Mouse (Mus musculus) heart, embryonic 13.5 days (tissue): ENCODE measurements around the gene Pde4a. TPM values are rescaled to one million over a fixed set of nuclear protein-coding genes. Genes with fewer than 3 reads are reported as not detected.
A peak's percentile ranks its signal among the peaks of the same experiment; 100 is the strongest.
"Not testable (repeated sequence)": the region's sequence is repeated elsewhere in the genome, so short reads cannot be mapped to it uniquely, and the experiment has no call there.

Experiments used
- ATAC-seq: fragments of 200-750 bp; cut with Nextera tagmentation; 2 replicates; pipeline ENCODE4 v1.8.0; 2017; ENCODE audit warnings: moderate TSS enrichment; ENCODE audit not compliant: insufficient number of reproducible peaks, low FRiP score, low TSS enrichment; ENCODE audit errors: extremely low read depth
- H3K27ac ChIP-seq: fragments of 300-500 bp; sonication (generic); replicated peaks from 2 replicates; pipeline ENCODE4 v1.5.1; 2015; ENCODE audit warnings: moderate library complexity, mild to moderate bottlenecking, inconsistent platforms
- H3K27me3 ChIP-seq: fragments of 300-500 bp; sonication (generic); replicated peaks from 2 replicates; pipeline ENCODE4 v1.6.1; 2015; ENCODE audit warnings: mild to moderate bottlenecking, inconsistent platforms
- H3K36me3 ChIP-seq: fragments of 300-500 bp; sonication (generic); 2 replicates; pipeline ENCODE4 v1.6.1; 2015; ENCODE audit warnings: mild to moderate bottlenecking, inconsistent platforms
- H3K4me1 ChIP-seq: fragments of 300-500 bp; sonication (generic); 2 replicates; pipeline ENCODE4 v1.6.1; 2015; ENCODE audit warnings: inconsistent platforms
- H3K4me2 ChIP-seq: fragments of 300-500 bp; sonication (generic); 2 replicates; pipeline ENCODE4 v1.6.1; 2015; ENCODE audit warnings: inconsistent platforms, mild to moderate bottlenecking, moderate library complexity
- H3K4me3 ChIP-seq: fragments of 300-500 bp; sonication (generic); 2 replicates; pipeline ENCODE4 v1.5.1; 2015; ENCODE audit warnings: moderate library complexity, mild to moderate bottlenecking, inconsistent platforms
- H3K9ac ChIP-seq: fragments of 300-500 bp; sonication (generic); 2 replicates; pipeline ENCODE4 v1.6.1; 2015; ENCODE audit warnings: inconsistent platforms, mild to moderate bottlenecking, moderate library complexity
- H3K9me3 ChIP-seq: fragments of 300-500 bp; sonication (generic); 2 replicates; pipeline ENCODE4 v1.6.1; 2016; ENCODE audit warnings: inconsistent platforms
- whole genome bisulfite sequencing: fragments of 180-500 bp; shearing (Covaris S2); methylation state at CpG from one replicate; pipeline ENCODE4 v1.1.7; 2015; ENCODE audit warnings: mixed read lengths; 5-methylcytosine and 5-hydroxymethylcytosine counted together
- polyA plus RNA-seq: library from polyadenylated mRNA; unstranded; fragments of >200 nt; fragmentation: Nextera tagmentation; extraction: Ambion mirVana; gene quantifications from 2 replicates; pipeline ENCODE4 v1.2.1, GENCODE M21; 2015

Gene Pde4a
- polyA plus RNA-seq, 1 experiment from 2014 or later, result 9.5 TPM

DNA sequence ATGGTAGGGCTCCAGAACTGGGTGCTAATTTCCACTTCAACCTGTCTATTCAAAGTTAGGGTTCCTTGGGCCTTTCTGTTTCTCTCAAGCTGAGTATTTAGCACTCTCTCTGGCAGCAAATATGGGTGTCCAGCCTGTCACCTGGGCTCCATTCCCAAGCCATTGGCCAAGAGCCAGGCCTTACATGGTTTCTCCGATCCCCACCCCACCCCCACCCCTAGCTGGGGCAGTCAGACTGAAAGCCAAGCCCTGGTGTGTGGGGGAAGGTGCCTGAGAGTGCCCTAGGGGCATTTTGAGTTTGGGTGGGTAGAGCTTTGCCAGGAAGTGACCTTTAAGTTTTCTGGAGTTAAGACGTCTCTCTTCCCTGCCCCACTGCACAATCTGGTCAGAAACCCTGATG, 19.2 kb downstream of the Pde4a start:
- peak overlapping the region; percentile 43 for H3K27ac ChIP-seq
- H3K27me3 ChIP-seq, result no peaks in the 10 kb centered on the region
- H3K36me3 ChIP-seq, result no peaks in the 10 kb centered on the region
- H3K9ac ChIP-seq, result peak overlapping the region; percentile 78
- 37% methylated on average over 2 of the region's 2 CpGs for WGBS
- no peaks in the 10 kb centered on the region for H3K9me3 ChIP-seq
- peak overlapping the region; percentile 52 for H3K4me3 ChIP-seq
- H3K4me1 ChIP-seq, result peaks cover 53% of the 10 kb centered on the region
- ATAC-seq, result no peak
- H3K4me2 ChIP-seq, result peak overlapping the region; percentile 71

DNA sequence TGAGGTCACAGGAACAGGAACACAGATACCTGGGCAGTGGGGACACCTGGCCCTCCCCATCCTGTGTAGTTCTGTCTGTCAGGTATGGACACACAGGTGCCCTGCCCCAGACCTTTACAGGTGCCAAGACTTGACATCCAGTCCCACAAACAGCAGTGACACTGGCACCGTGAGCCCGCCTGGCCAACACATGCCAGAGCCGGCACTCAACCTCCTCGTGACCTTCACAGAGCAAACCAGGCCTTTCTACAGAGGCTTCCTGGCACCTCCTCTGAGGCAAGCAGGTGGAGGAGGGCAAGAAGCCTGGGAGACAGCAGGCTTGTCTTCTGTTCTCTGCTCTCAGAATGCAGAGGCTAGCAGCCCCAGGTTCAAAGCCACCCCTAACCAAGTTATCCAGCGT, 19.9 kb downstream of the Pde4a start:
- no peak for ATAC-seq
- no peaks in the 10 kb centered on the region for H3K9me3 ChIP-seq
- no peaks in the 10 kb centered on the region for H3K27me3 ChIP-seq
- no peak overlapping the region for H3K27ac ChIP-seq
- no peaks in the 10 kb centered on the region for H3K36me3 ChIP-seq
- H3K4me2 ChIP-seq, result no peak overlapping the region
- WGBS, result 56% methylated on average over 5 of the region's 5 CpGs
- peaks cover 52% of the 10 kb centered on the region for H3K4me1 ChIP-seq
- H3K9ac ChIP-seq, result peak overlapping the region; percentile 48; the same call in 1 of the 2 replicates
- H3K4me3 ChIP-seq, result no peak overlapping the region

DNA sequence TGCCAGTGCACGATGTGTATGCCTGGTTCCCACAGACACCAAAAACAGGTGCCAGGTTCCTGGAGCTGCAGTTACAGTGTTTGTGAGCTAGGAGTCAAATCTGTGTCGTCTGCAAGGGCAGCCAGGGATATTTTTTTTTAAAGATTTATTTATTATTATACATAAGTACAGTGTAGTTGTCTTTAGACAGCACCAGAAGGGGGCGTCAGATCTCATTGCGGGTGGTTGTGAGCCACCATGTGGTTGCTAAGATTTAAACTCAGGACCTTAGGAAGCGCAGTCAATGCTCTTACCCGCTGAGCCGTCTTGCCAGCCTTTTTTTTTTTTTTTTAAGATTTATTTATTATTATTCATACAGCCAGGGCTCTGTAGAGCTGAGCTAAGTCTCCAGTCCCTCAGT, 24.4 kb downstream of the Pde4a start:
- Histone ChIP-seq H3K4me2 (no peak overlapping the region), H3K4me1 (peaks cover 26% of the 10 kb centered on the region), H3K27ac (no peak overlapping the region), H3K36me3 (peaks cover 28% of the 10 kb centered on the region), H3K27me3 (no peaks in the 10 kb centered on the region), H3K9ac (no peak overlapping the region), H3K9me3 (no peaks in the 10 kb centered on the region), H3K4me3 (no peak overlapping the region)
- WGBS, result 52% methylated on average over 7 of the region's 7 CpGs
- ATAC-seq, result no peak

DNA sequence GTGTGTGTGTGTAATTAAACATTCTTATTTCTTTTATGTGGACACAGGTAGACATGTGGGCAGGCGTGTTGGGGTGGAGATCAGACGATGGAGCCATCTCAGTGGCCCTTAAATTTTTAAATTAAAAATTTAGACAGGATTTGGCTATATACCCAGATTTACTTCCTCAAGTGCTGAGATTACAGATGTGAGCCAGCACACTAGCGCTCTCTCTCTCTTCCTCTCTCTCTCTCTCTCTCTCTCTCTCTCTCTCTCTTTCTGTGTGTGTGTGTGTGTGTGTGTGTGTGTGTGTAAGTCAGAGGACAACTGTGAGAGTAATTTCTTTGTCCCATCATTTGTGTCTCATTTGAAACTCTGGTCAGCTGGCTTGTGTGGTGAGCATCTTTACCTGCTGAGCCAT, 25.2 kb downstream of the Pde4a start:
- Histone ChIP-seq H3K4me2 (no peak overlapping the region), H3K9me3 (no peaks in the 10 kb centered on the region), H3K4me3 (no peak overlapping the region), H3K27ac (no peak overlapping the region), H3K9ac (no peak overlapping the region), H3K4me1 (peaks cover 18% of the 10 kb centered on the region), H3K36me3 (peaks cover 28% of the 10 kb centered on the region), H3K27me3 (no peaks in the 10 kb centered on the region)
- no peak for ATAC-seq
- 84% methylated on average over 3 of the region's 3 CpGs for WGBS

GRCm38 (mm10) chr9:21193786-21194185, 28.3 kb downstream of the Pde4a start:
- Histone ChIP-seq H3K9me3 (no peaks in the 10 kb centered on the region), H3K4me1 (peaks cover 12% of the 10 kb centered on the region), H3K4me3 (no peak overlapping the region), H3K36me3 (peaks cover 28% of the 10 kb centered on the region), H3K9ac (no peak overlapping the region), H3K27me3 (no peaks in the 10 kb centered on the region), H3K27ac (no peak overlapping the region), H3K4me2 (no peak overlapping the region)
- 89% methylated on average over 3 of the region's 3 CpGs for WGBS
- no peak for ATAC-seq

DNA sequence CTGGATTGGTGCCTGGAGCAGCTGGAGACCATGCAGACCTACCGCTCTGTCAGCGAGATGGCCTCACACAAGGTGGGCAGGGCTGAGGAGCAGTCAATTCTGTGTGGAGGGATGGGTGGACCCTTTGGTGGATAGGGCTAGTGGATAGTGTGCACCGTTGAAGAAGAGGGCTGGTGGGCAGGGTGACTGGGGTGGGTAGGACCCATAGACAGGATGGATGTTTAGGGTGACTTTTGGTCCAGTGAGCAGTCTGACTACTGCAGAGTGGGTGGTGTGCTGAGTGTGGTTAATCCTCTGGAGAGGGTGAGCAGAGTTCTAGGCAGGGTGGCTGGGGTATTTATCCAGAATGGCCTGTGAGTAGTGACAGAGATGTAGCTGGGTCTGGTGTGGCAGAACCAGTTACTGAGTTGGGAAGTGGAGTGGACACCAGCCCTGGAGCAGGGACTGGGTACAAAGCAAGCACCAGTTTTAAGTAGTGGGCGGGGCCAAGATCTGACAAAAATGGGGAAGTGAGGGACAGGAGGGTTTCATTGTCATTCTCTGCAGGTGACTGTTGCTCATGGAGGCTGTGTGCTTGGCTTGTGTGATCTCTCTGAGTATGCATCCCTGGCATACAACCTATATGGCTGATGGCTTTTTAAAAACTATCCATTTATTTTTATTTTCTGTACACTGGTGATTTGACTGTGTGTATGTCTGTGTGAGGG, 29.4 kb downstream of the Pde4a start:
- H3K27ac ChIP-seq, result no peak overlapping the region
- 83% methylated on average over 4 of the region's 4 CpGs for WGBS

DNA sequence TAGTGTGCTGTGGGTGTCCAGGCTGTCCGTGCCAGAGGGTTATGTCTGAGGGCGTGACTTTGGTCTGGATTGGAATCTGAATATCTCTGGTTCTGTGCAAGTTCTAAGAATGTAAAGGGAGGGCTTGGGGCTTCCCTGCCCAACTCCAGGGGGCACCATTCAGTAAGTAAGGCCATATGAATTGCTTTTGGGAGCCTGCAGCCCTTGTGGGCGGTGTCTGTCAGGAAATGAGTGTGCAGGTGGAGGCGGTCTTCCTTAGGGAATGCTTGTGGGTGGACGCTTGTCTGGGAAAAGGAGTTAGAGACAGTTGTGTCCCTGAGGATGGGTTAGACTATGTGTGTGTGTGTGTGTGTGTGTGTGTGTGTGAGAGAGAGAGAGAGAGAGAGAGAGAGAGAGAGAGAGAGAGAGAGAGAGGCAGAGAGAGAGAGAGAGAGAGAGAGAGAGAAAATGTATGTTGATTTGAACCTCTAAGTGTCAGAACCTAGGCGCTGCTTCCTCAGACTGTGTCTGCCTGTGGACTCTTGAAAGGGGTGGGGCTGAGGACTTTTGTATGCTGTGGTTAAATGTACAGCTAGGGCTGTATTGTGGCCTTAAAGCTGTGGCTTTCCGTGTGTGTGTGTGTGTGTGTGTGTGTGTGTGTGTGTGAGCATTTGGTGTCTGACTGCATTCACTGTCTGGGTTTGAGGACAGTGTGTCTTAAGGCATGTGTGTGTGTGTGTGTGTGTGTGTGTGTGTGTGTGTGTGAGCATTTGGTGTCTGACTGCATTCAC, 30.4 kb downstream of the Pde4a start:
- H3K36me3 ChIP-seq, result peaks cover 38% of the 10 kb centered on the region
- not testable (repeated sequence) for H3K9ac ChIP-seq, H3K4me3 ChIP-seq, H3K4me1 ChIP-seq, H3K4me2 ChIP-seq, H3K9me3 ChIP-seq, ATAC-seq, H3K27ac ChIP-seq, H3K27me3 ChIP-seq
- WGBS, result 62% methylated on average over 7 of the region's 7 CpGs

More for the DNA sequence above, 29.4 kb downstream of the Pde4a start:
- Histone ChIP-seq H3K4me3 (no peak overlapping the region), H3K4me2 (no peak overlapping the region), H3K9me3 (no peaks in the 10 kb centered on the region), H3K27me3 (no peaks in the 10 kb centered on the region), H3K36me3 (peaks cover 32% of the 10 kb centered on the region), H3K9ac (no peak overlapping the region), H3K4me1 (peaks cover 12% of the 10 kb centered on the region)
- ATAC-seq, result no peak

- H3K9ac ChIP-seq, result peak overlapping the region; percentile 72
- H3K4me3 ChIP-seq, result peak overlapping the region; percentile 36
- no peak overlapping the region for H3K27ac ChIP-seq
- no peaks in the 10 kb centered on the region for H3K9me3 ChIP-seq
- H3K36me3 ChIP-seq, result peaks cover 37% of the 10 kb centered on the region
- ATAC-seq, result no peak
- no peaks in the 10 kb centered on the region for H3K27me3 ChIP-seq
- 43% methylated on average over 19 of the region's 19 CpGs for WGBS
- peak overlapping the region; percentile 61 for H3K4me2 ChIP-seq
- peaks cover 6% of the 10 kb centered on the region for H3K4me1 ChIP-seq
These were observed 31.3 kb downstream of the Pde4a start for GRCm38 (mm10) chr9:21196521-21197433.

DNA sequence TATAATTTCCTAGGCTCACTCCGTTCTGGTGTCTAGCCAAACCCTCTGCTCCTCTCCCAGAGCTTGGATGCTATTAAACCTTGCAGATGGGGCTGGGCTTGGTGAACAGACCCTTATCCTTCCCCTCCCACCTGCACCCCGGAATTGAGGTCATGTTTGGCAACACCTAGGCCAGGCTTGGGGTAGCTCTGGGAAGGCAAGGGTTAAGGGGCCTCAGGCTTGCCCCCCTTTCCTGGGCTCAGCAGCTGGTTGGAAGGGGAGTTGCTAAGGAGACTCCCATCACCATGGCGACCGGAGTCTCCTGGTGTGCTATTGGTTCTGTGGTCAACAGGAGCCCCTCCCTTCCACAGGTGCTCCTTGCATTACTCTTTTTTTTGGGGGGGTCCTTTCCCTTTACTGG, 32.5 kb downstream of the Pde4a start:
- 37% methylated on average over 4 of the region's 4 CpGs for WGBS
- no peak for ATAC-seq
- Histone ChIP-seq H3K4me1 (peaks cover 6% of the 10 kb centered on the region), H3K4me3 (no peak overlapping the region), H3K27me3 (no peaks in the 10 kb centered on the region), H3K4me2 (no peak overlapping the region), H3K27ac (no peak overlapping the region), H3K9ac (no peak overlapping the region), H3K36me3 (peaks cover 30% of the 10 kb centered on the region), H3K9me3 (no peaks in the 10 kb centered on the region)

GRCm38 (mm10) chr9:21198960-21199359, 33.4 kb downstream of the Pde4a start:
- Histone ChIP-seq H3K4me3 (no peak overlapping the region), H3K27me3 (no peaks in the 10 kb centered on the region), H3K9me3 (no peaks in the 10 kb centered on the region), H3K36me3 (peaks cover 32% of the 10 kb centered on the region), H3K27ac (no peak overlapping the region), H3K4me2 (no peak overlapping the region), H3K9ac (no peak overlapping the region), H3K4me1 (peaks cover 6% of the 10 kb centered on the region)
- 73% methylated on average over 3 of the region's 3 CpGs for WGBS
- ATAC-seq, result no peak

GRCm38 (mm10) chr9:21204156-21204527, 38.6 kb downstream of the Pde4a start:
- H3K4me1 ChIP-seq, result peaks cover 8% of the 10 kb centered on the region
- no peak for ATAC-seq
- no peak overlapping the region for H3K9ac ChIP-seq
- no peak overlapping the region for H3K27ac ChIP-seq
- H3K9me3 ChIP-seq, result no peaks in the 10 kb centered on the region
- H3K36me3 ChIP-seq, result peaks cover 54% of the 10 kb centered on the region
- peak overlapping the region; percentile 68; the same call in 1 of the 2 replicates for H3K4me2 ChIP-seq
- WGBS, result 34% methylated on average over 8 of the region's 8 CpGs
- no peaks in the 10 kb centered on the region for H3K27me3 ChIP-seq
- H3K4me3 ChIP-seq, result no peak overlapping the region
